Mouse (Mus musculus) cerebellum, adult 18-20 months (tissue): ENCODE data around the gene Gnl2.

Experiments used
- DNase-seq, 2 experiments: peaks; one replicate each; pipeline ENCODE4 v3.0.0; 2021

Gene Gnl2

DNA sequence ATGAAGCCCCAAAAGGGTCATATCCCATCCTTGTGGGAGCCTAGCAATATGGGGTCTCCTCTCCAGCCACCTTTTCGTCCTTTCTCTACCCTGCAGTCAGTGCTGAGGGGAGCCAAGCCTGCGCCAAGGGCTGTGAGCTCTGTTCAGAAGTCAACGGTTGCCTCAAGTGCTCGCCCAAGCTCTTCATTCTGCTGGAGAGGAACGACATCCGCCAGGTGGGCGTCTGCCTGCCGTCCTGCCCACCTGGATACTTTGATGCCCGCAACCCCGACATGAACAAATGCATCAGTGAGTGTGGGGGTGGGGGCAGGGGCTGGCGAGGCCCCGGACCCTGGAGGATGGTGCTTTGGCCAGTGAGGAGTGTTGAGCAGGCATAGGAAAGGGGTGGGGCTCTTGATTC is 11.5 kb upstream of the Gnl2 start:
- DNase-seq: no peak

DNA sequence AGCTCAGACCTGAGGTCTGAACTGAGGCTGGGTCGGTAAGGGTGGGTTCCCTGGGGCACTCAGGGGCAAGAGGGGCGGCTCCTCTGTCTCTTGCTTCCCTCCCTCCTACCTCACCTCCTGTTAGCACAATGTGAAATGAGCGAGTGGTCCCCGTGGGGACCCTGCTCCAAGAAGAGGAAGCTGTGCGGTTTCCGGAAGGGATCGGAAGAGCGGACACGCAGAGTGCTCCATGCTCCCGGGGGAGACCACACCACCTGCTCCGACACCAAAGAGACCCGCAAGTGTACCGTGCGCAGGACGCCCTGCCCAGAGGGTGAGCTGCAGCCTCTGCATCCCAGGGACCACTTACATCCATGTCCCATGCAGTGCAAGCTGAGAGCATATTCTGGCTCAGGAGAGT is 8.9 kb upstream of the Gnl2 start:
- DNase-seq: no peak

DNA sequence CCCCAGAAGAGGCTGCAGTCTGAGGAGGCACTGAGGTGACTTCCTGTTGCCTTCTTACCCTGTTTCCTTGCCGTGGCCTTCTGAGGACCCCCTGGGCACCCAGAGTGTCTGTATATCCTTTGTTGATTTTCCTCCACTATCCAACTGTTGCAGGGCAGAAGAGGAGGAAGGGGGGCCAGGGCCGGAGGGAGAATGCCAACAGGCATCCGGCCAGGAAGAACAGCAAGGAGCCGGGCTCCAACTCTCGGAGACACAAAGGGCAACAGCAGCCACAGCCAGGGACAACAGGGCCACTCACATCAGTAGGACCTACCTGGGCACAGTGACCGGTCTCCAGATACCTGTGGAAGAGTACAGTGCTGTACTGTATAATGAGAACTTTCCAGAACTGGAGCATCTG is 8.2 kb upstream of the Gnl2 start:
- no peak for DNase-seq

DNA sequence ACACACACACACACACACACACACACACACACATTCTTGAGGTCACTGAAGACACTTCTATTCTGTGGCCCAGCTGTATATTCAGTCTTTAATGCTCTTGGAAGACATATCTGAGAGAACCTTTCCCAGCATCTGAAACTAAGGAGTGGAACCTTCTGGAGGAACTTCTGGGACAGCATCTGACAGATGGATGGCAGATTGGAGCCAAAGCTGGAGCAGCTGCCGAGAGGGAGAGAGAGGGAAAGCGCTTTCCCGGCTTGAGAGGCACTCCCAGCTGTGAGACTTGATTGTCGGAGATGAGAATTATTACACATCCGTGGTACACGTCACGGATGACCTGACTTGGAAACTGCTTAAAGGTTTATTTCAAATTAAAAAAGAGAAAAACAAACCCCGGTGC is 7.7 kb upstream of the Gnl2 start:
- DNase-seq: no peak

GRCm38 (mm10) chr4:125017431-125017830 is 1.0 kb downstream of the Gnl2 start:
- no peak for DNase-seq

GRCm38 (mm10) chr4:125020780-125021538 is 4.6 kb downstream of the Gnl2 start:
- no peak for DNase-seq

GRCm38 (mm10) chr4:125029891-125030614 is 13.7 kb downstream of the Gnl2 start:
- peak; percentile 94 to 96 for DNase-seq

- DNase-seq: no peak
Observed at GRCm38 (mm10) chr4:125034341-125034740, 18.0 kb downstream of the Gnl2 start.

DNA sequence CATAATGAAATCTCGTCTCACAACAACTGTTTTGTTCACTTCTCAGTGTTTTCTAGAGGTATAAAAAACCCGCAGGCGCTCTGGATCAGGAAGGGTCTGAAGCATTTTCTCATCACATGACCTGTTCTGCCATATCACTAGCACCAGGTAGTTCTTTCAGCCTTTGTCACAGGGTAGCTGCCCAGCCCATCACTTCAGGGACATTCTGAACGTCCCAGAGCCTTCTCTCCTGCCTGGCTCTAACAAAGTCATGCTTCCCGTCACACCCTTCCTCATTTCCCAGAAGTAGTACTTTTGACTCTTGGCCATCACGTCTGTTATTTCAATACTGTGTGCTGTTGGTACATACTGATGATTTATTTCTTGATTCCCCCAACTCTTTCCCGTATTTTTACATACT is 28.1 kb downstream of the Gnl2 start:
- no peak for DNase-seq

- DNase-seq: no peak
Observed at GRCm38 (mm10) chr4:125055385-125055784, 39.0 kb downstream of the Gnl2 start.

GRCm38 (mm10) chr4:125056476-125056875 is 40.1 kb downstream of the Gnl2 start:
- no peak for DNase-seq

DNA sequence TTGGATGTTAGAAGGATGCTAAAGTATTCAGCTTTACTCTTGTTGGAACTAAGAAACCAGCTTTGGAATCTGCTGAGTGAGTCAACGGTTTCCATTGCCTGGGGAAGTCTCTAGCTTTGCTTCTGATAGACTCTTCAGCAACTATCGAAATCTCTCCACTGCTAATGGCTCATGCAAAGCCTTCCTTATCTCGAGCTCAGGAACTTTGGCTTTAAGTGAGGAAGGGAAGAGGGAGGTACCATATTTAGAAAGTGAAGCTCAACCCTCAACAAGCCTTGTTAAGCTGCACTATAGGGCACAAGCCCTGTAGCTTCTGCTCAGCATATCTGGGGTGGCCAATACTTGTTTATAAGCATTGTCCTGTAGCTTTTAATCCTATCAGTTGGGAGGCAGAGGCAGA is 40.9 kb downstream of the Gnl2 start:
- no peak for DNase-seq

GRCm38 (mm10) chr4:125058033-125058432 is 41.6 kb downstream of the Gnl2 start:
- DNase-seq: no peak

DNA sequence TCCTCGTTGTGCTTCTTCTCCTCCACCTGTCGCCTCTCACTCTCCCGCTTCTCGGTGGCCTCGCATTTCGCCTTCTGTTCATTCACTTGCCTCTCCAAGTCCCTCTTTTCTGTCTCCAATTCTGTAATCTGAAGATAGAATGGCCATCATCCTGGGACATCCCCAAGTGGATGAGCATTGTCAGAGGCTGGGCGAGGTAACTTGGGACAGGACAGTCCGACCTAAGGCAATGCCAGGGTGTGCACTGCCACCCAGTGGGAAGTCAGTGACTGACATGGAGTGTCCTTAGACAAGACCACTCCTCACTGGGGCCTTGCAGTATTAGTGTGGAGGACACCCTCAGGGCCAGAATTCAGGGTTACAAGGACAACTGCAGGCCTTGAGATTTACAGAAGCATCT is 42.6 kb downstream of the Gnl2 start:
- DNase-seq: peak; percentile 29 to 33

- no peak for DNase-seq
Observed at GRCm38 (mm10) chr4:125063829-125064228, 47.4 kb downstream of the Gnl2 start.

DNA sequence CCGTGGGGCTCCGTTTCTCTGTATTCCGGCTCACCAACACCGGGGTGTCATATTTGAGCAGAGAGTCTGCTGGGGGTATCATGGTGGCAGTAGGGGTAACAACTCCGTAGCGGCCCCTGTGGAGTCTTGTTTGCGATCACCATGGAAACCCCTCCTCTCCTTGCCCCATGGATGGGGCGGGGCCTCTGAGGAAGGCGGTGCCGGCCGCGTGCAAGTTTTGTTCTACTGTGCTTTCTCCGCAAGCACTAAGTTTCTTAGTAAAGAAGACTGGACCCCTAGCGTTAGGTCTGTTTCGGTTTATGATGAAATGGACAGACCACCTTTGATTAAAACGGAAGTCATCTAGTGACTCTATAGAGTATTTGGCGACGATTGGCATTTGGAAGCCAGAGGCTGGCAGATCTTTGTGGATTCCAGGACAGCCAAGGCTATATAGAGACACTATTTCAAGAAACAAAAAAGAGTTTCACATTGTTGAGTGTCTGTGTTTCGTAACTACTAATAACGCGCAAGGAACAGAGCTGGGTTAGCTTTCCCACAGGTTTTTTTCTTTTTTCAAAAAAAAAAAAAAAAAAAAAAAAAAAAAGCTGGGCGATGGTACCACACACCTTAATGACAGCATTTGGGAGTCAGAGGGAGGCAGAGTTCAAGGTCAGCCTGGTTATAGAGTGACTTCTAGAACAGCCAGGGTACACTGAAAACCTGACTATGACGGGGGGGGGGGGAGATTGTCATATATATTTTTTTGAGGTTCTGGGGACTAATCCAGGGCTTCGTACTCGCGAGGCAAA is 49.3 kb downstream of the Gnl2 start, which contains the start of gene Dnali1:
Gene Dnali1, minus strand, starts transcription at position 187 of the 791 bp plus-strand sequence.
- peak; percentile 52 for DNase-seq

DNA sequence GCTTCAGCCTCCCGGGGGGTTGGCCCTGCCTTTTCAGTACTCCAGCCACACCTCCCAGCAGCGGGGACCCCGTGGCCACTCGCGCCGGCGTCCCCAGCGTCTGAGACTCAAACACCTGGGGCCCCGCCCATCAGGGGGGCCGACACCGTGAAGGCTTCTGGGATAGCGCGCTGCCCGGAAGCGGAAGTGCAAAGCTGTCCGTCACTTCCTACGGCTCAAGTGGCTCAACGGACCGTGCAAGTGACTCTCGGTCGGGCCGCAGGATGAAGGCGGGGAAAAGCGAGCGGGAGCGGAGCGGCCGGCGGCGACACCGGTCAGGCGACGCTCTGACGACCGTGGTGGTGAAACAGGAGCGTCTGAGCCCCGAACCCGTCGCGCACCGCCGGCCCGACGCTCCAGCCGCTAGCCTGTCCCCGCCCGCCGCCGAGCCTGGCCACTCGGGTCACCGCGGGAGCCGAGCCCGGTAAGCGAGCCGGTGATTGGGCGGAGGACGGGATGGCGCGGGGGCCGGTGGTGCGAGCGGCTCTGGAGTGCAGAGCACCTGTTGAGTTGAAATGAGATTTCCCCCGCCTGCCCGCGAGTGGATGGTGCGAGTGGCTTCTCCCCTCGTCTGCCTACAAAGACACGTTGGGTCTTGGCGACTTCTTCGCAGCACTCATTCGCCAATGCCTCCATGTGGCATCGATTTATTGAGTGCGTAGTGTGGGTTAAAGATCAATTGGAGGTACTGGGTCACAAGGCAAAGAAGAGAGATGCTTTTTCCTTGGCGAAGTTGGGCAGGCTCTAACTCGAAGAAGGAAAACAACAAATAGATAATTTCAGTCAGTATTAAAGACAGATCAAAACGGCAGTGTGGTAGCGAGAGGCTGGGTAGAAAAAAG is 50.3 kb downstream of the Gnl2 start, which contains the start of gene Snip1:
Gene Snip1, plus strand, starts transcription at position 183 of the 881 bp plus-strand sequence.
- DNase-seq: peak; percentile 93 to 96

DNA sequence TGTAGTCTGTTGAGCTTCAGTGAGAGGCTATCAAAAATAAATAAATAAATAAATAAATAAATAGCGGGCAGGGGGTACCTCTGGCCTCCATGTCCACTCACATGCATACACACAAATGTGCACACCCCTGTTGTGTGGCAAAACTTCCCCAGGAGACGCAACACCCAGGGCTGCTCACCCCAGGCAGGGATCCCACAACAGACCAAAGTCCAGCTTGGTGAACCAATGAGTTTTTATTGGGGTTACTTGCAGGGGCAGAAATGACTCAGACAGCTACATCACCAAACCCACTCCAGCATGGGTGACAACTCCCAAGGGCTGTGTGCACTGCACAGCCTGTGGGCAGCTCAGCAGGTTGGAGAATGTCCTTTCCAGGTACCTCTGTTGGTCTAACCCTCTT is 61.3 kb downstream of the Gnl2 start:
- DNase-seq: no peak

- DNase-seq: no peak
Observed at GRCm38 (mm10) chr4:125078698-125079097, 62.3 kb downstream of the Gnl2 start.

GRCm38 (mm10) chr4:125084403-125085345 is 68.3 kb downstream of the Gnl2 start, which contains the start of gene Meaf6:
TSS of gene Meaf6 (plus strand) at chr4:125085134.
- DNase-seq: peak; percentile 87 to 98

- DNase-seq: peak in 1 of 2 experiments; percentile 74
Observed at GRCm38 (mm10) chr4:125085346-125085841, 69.0 kb downstream of the Gnl2 start.
